Mouse (Mus musculus): ENCODE data around the gene Olfr465-ps1. TPM values are rescaled to one million over a fixed set of nuclear protein-coding genes. Genes with fewer than 3 reads are reported as not detected.

Gene Olfr465-ps1
- polyA plus RNA-seq (2012; rRNA removed), result not detected in 2 replicates

DNA sequence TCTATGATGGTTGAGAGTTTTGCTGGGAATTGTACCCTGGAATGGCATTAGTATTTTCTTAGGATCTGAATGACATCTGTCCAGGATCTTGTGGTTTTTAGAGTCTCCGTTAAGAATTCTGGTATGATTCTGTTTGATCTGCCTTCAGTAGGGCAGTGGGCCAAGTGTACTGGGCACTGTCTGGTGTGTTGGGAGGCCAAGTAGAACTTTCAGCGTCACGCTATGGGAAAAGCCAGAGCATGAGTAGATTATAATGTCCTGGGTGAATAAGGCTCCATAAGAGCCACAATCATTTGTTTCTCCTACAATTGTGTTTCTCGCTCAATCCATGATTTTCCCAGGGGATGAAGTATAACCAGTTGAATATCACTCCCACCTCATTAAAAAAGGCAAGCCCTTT lies at the start of gene Olfr465-ps1:
TSS of gene Olfr465-ps1 (plus strand) at position 301 of the 400 bp plus-strand sequence.
- WGBS, result 83% methylated on average over 4 of the region's 4 CpGs
- no peak for DNase-seq
- Histone ChIP-seq H3K4me1 (ENCODE audit: control insufficient read depth, insufficient read depth, low read length) (no peaks in the 10 kb centered on the region), H3K4me3 (replicated peaks; ENCODE audit: extremely low read depth, low read depth, low read length) (no peak within 1 kb of the TSS)
- TF ChIP-seq POLR2A (IDR thresholded peaks at IDR 0.05; ENCODE audit: borderline replicate concordance, extremely low read depth, low read depth, low read length) (no peak), CTCF (IDR thresholded peaks at IDR 0.05; ENCODE audit: insufficient read depth, low read length) (no peak)

DNA sequence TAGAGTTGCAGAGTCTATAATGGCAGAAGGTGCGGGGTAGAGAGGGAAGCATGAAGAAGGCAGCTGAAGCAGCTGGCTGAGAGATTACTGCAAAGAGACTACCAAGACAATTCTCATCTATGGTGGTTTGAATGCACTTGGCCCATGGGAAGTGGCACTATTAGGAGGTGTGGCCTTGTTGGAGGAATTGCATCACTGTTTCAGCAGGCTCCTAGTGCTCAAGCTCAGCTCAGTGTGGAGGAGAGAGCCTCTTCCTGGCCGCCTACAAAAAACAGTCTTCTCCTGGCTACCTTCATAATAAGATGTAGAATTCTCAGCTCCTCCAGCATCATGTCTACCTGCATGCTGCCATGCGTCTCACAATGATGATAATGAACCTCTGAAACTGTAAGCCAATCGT lies 42.0 kb upstream of the Olfr465-ps1 start:
- H3K4me3 ChIP-seq (replicated peaks; ENCODE audit: extremely low read depth, low read depth, low read length), result no peak overlapping the region
- H3K4me1 ChIP-seq (ENCODE audit: control insufficient read depth, insufficient read depth, low read length), result no peaks in the 10 kb centered on the region; the same call in 1 of the 2 replicates
- TF ChIP-seq CTCF (IDR thresholded peaks at IDR 0.05; ENCODE audit: insufficient read depth, low read length) (no peak), POLR2A (IDR thresholded peaks at IDR 0.05; ENCODE audit: borderline replicate concordance, extremely low read depth, low read depth, low read length) (no peak)
- 98% methylated on average over 4 of the region's 4 CpGs for WGBS
- no peak for DNase-seq

DNA sequence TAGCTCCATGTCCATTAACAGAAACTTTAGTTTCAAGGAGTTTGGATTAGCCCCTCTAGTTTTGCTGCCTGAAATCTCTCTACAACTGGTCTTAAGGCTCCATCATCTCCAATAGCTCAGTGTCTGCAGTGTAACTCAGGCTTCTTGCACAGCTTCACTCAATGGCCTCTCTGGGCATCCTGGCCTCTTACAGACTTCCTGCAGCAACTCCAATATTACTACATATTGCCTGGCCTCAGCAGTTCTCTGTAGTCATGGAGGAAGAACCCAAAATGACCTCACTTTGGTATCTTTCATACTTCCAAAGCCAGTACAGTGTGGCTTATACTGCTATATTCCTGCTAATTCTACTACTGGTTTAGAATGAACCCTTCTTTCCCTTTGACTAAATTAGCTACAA lies 40.9 kb upstream of the Olfr465-ps1 start:
- no peaks in the 10 kb centered on the region; the same call in 1 of the 2 replicates for H3K4me1 ChIP-seq (ENCODE audit: control insufficient read depth, insufficient read depth, low read length)
- DNase-seq, result no peak
- TF ChIP-seq CTCF (IDR thresholded peaks at IDR 0.05; ENCODE audit: insufficient read depth, low read length) (no peak), POLR2A (IDR thresholded peaks at IDR 0.05; ENCODE audit: borderline replicate concordance, extremely low read depth, low read depth, low read length) (no peak)

DNA sequence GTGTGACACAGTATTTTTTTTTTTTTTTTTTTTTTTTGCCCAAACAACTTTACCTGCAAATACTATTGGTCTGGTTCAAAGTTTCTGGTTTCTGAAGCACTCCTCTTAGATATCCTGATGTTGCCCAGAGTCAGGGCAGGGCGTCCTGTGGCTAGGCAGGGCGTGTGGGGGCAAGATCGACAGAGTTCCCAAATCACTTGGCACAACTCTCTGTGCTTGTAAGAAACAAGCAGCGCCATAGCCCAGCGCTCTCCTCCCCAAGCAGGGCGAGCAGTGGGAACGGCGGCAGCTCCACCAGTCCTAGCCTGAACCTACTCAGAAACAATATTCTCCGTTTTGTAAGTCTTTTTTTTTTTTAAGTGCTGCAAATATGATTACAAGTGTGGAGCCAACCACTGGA lies 37.2 kb upstream of the Olfr465-ps1 start:
- DNase-seq, result no peak
- WGBS, result 92% methylated on average over 9 of the region's 9 CpGs
- Histone ChIP-seq H3K4me1 (ENCODE audit: control insufficient read depth, insufficient read depth, low read length) (no peaks in the 10 kb centered on the region; the same call in 1 of the 2 replicates), H3K4me3 (replicated peaks; ENCODE audit: extremely low read depth, low read depth, low read length) (no peak overlapping the region)
- TF ChIP-seq CTCF (IDR thresholded peaks at IDR 0.05; ENCODE audit: insufficient read depth, low read length), result no peak
- TF ChIP-seq POLR2A (IDR thresholded peaks at IDR 0.05; ENCODE audit: borderline replicate concordance, extremely low read depth, low read depth, low read length), result no peak

More for the DNA sequence above, 40.9 kb upstream of the Olfr465-ps1 start:
- H3K4me3 ChIP-seq (replicated peaks; ENCODE audit: extremely low read depth, low read depth, low read length), result no peak overlapping the region

DNA sequence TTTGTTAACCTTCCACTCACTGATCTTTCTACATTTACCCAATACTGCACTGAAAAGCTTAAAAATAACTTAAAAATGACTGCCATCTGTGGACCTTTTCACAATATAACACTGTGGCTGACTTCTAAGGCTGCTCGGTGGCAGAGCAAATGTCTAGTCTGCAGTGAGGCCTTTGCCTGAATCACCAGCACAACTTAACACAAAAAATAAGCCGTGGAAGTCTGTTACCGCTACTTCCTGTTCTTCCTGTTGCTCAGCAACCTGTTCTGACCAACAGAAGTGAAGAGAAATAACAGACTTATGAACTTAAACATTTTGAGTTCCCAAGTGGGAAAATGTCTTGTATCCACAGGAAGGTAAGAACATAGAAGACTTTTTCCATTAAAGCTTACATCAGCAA lies 36.7 kb upstream of the Olfr465-ps1 start:
- H3K4me3 ChIP-seq (replicated peaks; ENCODE audit: extremely low read depth, low read depth, low read length), result no peak overlapping the region
- 83% methylated on average over 3 of the region's 3 CpGs for WGBS
- TF ChIP-seq CTCF (IDR thresholded peaks at IDR 0.05; ENCODE audit: insufficient read depth, low read length) (no peak), POLR2A (IDR thresholded peaks at IDR 0.05; ENCODE audit: borderline replicate concordance, extremely low read depth, low read depth, low read length) (no peak)
- DNase-seq, result no peak
- H3K4me1 ChIP-seq (ENCODE audit: control insufficient read depth, insufficient read depth, low read length), result no peaks in the 10 kb centered on the region; the same call in 1 of the 2 replicates

DNA sequence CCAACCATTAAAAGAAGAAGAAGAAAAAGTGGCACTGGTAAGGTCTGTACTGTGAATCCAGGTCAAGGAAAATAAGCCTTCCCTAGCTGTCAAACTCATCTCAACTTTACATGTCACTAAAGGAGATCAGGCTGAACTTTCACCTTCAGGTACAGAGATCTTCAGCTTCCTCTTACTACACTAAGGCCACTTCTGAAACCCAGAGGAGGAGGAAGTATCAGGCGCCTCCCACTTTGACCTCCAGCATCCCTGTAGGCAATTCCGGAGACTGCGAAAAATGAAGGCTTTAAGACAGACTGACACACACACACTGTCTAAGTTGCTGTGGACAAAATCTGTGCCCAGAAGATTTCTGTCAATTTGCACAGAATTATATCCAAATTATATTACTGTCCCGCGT lies 25.9 kb upstream of the Olfr465-ps1 start:
- Histone ChIP-seq H3K4me1 (ENCODE audit: control insufficient read depth, insufficient read depth, low read length) (peaks cover 4% of the 10 kb centered on the region; the same call in 1 of the 2 replicates), H3K4me3 (replicated peaks; ENCODE audit: extremely low read depth, low read depth, low read length) (peak overlapping the region; percentile 58)
- DNase-seq, result peak; percentile 19
- WGBS, result 0% methylated on average over 5 of the region's 5 CpGs
- TF ChIP-seq POLR2A (IDR thresholded peaks at IDR 0.05; ENCODE audit: borderline replicate concordance, extremely low read depth, low read depth, low read length) (no peak), CTCF (IDR thresholded peaks at IDR 0.05; ENCODE audit: insufficient read depth, low read length) (no peak)

DNA sequence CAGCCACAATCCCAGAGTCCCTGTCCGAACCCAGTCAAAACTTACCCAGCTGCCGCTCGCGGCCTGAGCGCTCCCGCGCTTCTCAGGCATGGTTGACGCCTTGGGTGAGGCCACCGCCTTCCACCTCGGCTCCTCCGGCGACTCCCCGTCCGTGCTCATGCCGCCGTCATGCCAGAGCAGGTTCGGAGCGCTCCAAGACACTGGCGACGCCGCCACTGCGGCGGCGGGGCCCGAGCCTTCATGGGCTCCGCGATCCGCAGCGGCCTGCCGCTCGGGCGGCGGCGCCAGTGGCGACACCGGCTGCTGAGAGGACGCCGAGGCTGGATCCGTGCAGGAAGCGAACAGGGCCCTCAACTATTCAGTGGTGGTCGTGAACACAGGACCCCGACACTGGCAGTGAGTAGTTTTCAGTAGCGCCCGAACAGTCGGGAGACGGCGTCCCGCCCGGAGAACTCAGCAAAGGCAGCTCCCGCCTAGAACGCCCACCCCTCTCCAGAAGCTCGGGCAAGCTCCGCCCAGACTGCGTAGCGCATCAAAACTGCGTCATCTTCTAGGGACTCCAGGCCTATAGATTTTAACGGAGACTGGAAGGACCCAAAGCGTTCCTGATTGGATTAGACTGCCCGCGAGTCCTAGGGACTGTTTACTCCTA lies 25.3 kb upstream of the Olfr465-ps1 start, which contains the start of gene Mfsd14b:
TSS of gene Mfsd14b (minus strand) at position 517 of the 652 bp plus-strand sequence.
- Histone ChIP-seq H3K4me1 (ENCODE audit: control insufficient read depth, insufficient read depth, low read length) (peaks cover 4% of the 10 kb centered on the region; the same call in 1 of the 2 replicates), H3K4me3 (replicated peaks; ENCODE audit: extremely low read depth, low read depth, low read length) (peak within 1 kb of the TSS; percentile 92)
- peak; percentile 90 for DNase-seq
- TF ChIP-seq CTCF (IDR thresholded peaks at IDR 0.05; ENCODE audit: insufficient read depth, low read length) (no peak), POLR2A (IDR thresholded peaks at IDR 0.05; ENCODE audit: borderline replicate concordance, extremely low read depth, low read depth, low read length) (peak; percentile 85; the same call in 1 of the 2 replicates)
- WGBS, result under 1% methylated on average over 60 of the region's 60 CpGs

DNA sequence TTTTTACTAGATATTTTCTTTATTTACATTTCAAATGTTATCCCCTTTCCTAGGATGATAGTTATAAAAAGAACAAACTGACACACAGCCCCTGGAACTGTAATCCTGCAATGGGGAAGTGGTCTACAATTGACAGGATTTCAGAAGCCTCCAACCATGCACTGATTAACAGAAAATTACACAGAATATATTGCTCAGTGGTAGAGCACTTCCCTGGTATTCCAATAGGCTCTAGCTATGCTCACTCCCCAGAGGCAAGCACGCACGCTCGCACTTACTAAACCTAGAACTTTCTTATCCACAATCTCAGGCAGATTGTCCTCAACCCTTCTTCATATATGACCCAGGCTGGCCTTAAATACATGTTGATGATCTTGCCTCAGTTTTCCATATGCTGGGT lies 24.6 kb upstream of the Olfr465-ps1 start:
- TF ChIP-seq POLR2A (IDR thresholded peaks at IDR 0.05; ENCODE audit: borderline replicate concordance, extremely low read depth, low read depth, low read length) (no peak), CTCF (IDR thresholded peaks at IDR 0.05; ENCODE audit: insufficient read depth, low read length) (no peak)
- peak overlapping the region; percentile 92 for H3K4me3 ChIP-seq (replicated peaks; ENCODE audit: extremely low read depth, low read depth, low read length)
- H3K4me1 ChIP-seq (ENCODE audit: control insufficient read depth, insufficient read depth, low read length), result peaks cover 4% of the 10 kb centered on the region; the same call in 1 of the 2 replicates
- no peak for DNase-seq
- WGBS, result 71% methylated on average over 3 of the region's 3 CpGs

DNA sequence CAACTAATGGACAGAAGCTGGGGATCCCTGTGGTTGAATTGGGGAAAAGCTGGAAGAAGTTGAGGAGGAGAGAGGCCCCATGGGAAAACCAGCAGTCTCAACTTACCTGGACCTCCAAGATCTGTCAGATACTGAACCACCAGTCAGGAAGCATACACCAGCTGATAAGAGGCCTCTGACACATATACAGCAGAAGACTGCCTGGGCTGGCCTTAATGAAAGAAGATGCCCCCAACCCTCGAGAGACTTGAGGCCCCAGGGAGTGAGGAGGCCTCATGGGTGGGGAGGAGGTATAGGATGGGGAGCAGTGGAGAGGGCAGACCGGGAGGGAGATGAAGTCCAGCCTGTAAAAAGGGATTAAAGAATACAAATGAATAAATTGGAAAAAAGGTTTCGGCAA lies 16.9 kb upstream of the Olfr465-ps1 start:
- 61% methylated on average over 3 of the region's 3 CpGs for WGBS
- no peak for DNase-seq
- TF ChIP-seq CTCF (IDR thresholded peaks at IDR 0.05; ENCODE audit: insufficient read depth, low read length), result no peak
- no peak for TF ChIP-seq POLR2A (IDR thresholded peaks at IDR 0.05; ENCODE audit: borderline replicate concordance, extremely low read depth, low read depth, low read length)

DNA sequence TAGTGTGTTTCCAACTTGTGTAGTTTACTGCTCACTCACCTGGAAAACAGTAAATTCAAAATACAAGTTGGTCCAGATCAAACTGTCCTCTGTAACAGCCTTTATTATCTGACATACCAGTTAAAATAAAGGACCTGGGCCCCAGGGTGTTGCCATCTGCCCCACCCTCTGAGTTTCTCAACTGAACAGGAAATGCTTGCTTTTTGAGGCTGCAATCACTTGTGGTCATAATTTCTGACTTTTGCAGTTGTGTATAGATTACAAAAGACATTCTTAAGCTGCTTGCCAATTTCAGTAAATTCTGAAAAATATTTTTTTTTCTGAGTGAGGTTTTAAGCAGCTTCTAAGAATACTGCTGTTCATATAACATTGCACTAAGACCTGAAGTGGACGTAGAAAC lies 15.8 kb upstream of the Olfr465-ps1 start:
- WGBS, result 76% methylated on average over 1 of the region's 1 CpGs
- DNase-seq, result no peak
- Histone ChIP-seq H3K4me3 (replicated peaks; ENCODE audit: extremely low read depth, low read depth, low read length) (no peak overlapping the region), H3K4me1 (ENCODE audit: control insufficient read depth, insufficient read depth, low read length) (no peaks in the 10 kb centered on the region)
- no peak for TF ChIP-seq CTCF (IDR thresholded peaks at IDR 0.05; ENCODE audit: insufficient read depth, low read length)
- no peak for TF ChIP-seq POLR2A (IDR thresholded peaks at IDR 0.05; ENCODE audit: borderline replicate concordance, extremely low read depth, low read depth, low read length)

More for the DNA sequence above, 16.9 kb upstream of the Olfr465-ps1 start:
- Histone ChIP-seq H3K4me3 (replicated peaks; ENCODE audit: extremely low read depth, low read depth, low read length) (no peak overlapping the region), H3K4me1 (ENCODE audit: control insufficient read depth, insufficient read depth, low read length) (no peaks in the 10 kb centered on the region)
